Mouse (Mus musculus): ENCODE measurements around the gene Mbd3. TPM values are rescaled to one million over a fixed set of nuclear protein-coding genes. Genes with fewer than 3 reads are reported as not detected.

Mbd3 gene
- total and polyA plus RNA-seq, 3 experiments: 48.7 to 131 (median 67.0) TPM

DNA sequence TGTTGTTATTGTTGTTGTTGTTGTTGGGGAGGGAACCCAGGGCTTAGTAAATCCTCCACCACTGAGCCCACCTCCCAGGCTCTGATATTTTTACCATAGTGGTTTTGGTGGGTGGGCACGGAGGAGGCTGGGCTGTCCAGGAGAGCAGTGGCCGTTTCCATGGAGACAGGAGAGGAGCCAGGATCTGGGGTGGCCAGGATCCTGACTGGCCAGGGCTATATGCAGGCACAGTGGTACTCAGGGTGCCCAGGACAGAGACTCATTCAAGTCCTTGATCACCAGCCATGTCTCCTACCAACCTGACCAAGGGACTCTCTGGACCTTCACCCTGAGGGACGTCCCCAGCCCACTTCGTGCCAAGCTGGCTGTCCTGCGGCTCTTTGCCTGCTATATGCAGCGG, 35.6 kb downstream of the Mbd3 start:
- dilution Hi-C loops (cut with MboI; ENCODE audit: extremely low pct_ligation_motif_present, extremely low pct_unique_long_range_greater_than_20kb, low sequenced_read_pairs): no loop called here
- no peaks in the 10 kb centered on the region for H3K4me1 ChIP-seq (ENCODE audit: control insufficient read depth in 1 of 2, insufficient read depth in 2 of 2)
- no peak overlapping the region for H3K4me2 ChIP-seq (ENCODE audit: insufficient read depth, low read depth, poor library complexity, severe bottlenecking)
- DNase-seq (ENCODE audit: extremely low read depth): no peak
- peaks cover 79% of the 10 kb centered on the region for H3K27me3 ChIP-seq (replicated peaks)
- H3K9ac ChIP-seq (ENCODE audit: insufficient read depth, low read depth): no peak overlapping the region
- peaks cover 22% of the 10 kb centered on the region for H3K9me3 ChIP-seq (replicated peaks; ENCODE audit: low read length)
- no peak overlapping the region for H3K4me3 ChIP-seq (replicated peaks in 1 of 3; ENCODE audit: low read depth in 2 of 3, low read length in 2 of 3, poor library complexity in 1 of 3)
- no peaks in the 10 kb centered on the region for H3K36me3 ChIP-seq (replicated peaks in 1 of 2; ENCODE audit: control insufficient read depth in 1 of 2, insufficient read depth in 1 of 2, low read length in 1 of 2)
- no peaks in the 10 kb centered on the region for H3K79me2 ChIP-seq (replicated peaks; ENCODE audit: control insufficient read depth, extremely low read depth, insufficient read depth, poor library complexity, severe bottlenecking)
- in situ Hi-C loops (cut with MboI; ENCODE audit: low pct_ligation_motif_present, low pct_unique_long_range_greater_than_20kb, low sequenced_read_pairs): no loop called here
- no peak overlapping the region for H3K27ac ChIP-seq (ENCODE audit: insufficient read depth, low read depth)
- TF ChIP-seq KAT2A (IDR thresholded peaks at IDR 0.05; ENCODE audit: insufficient replicate concordance, low read length): no peak
- TF ChIP-seq SMC3 (IDR thresholded peaks at IDR 0.05; ENCODE audit: low read depth, low read length): no peak
- no peak for TF ChIP-seq USF1 (IDR thresholded peaks at IDR 0.05; ENCODE audit: low read depth, low read length)
- TF ChIP-seq RCOR1 (conservative IDR thresholded peaks at IDR 0.05; ENCODE audit: low read depth, low read length): no peak
- TF ChIP-seq CHD1 (IDR thresholded peaks at IDR 0.05; ENCODE audit: low read depth, low read length): no peak
- no peak for TF ChIP-seq POLR2A (IDR thresholded peaks at IDR 0.05; ENCODE audit: low read depth, low read length)
- TF ChIP-seq CHD2 (IDR thresholded peaks at IDR 0.05; ENCODE audit: low read length): no peak
- TF ChIP-seq BHLHE40 (IDR thresholded peaks at IDR 0.05; ENCODE audit: low read depth, low read length): no peak
- TF ChIP-seq IRF4 (IDR thresholded peaks at IDR 0.05; ENCODE audit: low read depth, low read length): no peak
- no peak for TF ChIP-seq HCFC1 (IDR thresholded peaks at IDR 0.05; ENCODE audit: low read depth, low read length)
- TF ChIP-seq ZC3H11A (IDR thresholded peaks at IDR 0.05; ENCODE audit: low read depth, low read length): no peak
- TF ChIP-seq CTCF (conservative IDR thresholded peaks at IDR 0.05 in 1 of 2, IDR thresholded peaks at IDR 0.05 in 1 of 2; ENCODE audit: low read depth in 2 of 2, low read length in 2 of 2): no peak
- TF ChIP-seq TCF12 (IDR thresholded peaks at IDR 0.05; ENCODE audit: low read depth, low read length): no peak
- no peak for TF ChIP-seq ZMIZ1 (IDR thresholded peaks at IDR 0.05; ENCODE audit: low read depth, low read length)
- TF ChIP-seq JUN (IDR thresholded peaks at IDR 0.05; ENCODE audit: insufficient read depth, low read depth, low read length): no peak
- TF ChIP-seq JUND (conservative IDR thresholded peaks at IDR 0.05; ENCODE audit: low read depth, low read length): no peak
- TF ChIP-seq EP300 (IDR thresholded peaks at IDR 0.05; ENCODE audit: low read length): no peak

DNA sequence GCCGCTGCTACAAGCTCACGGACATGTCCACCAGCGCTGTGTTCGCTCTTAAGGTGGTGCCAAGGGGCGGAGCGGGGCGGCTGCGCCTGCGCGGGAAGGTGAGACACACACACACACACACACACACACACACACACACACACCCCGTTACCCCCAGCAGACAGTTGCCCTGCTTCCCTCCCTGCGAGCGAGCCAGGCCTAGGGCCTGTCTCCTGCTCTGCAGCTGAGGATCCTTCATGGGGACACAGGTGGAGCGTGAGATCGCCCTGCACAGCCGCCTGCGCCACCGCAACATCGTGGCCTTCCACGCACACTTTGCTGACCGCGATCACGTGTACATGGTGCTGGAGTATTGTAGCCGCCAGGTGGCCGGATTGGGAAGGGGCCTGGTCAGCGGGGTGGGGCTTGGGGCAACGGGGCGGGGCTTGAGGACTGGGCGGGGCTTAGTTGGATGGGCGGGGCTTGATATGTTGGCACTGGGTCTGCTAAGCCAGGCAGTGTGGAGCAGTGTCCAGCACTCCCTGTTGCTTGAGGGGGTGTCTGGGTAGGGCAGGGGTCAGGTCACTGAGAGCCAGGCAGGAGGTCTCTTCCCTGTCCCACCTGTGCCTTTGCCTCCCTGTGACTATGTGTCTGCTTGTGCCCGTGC, 41.2 kb downstream of the Mbd3 start:
- no peak for TF ChIP-seq CHD1 (IDR thresholded peaks at IDR 0.05; ENCODE audit: low read depth, low read length)
- no peak overlapping the region for H3K27ac ChIP-seq (ENCODE audit: insufficient read depth, low read depth)
- in situ Hi-C loops (cut with MboI; ENCODE audit: low pct_ligation_motif_present, low pct_unique_long_range_greater_than_20kb, low sequenced_read_pairs) (no loop called here), dilution Hi-C loops (cut with MboI; ENCODE audit: extremely low pct_ligation_motif_present, extremely low pct_unique_long_range_greater_than_20kb, low sequenced_read_pairs) (no loop called here)
- H3K36me3 ChIP-seq (replicated peaks in 1 of 2; ENCODE audit: control insufficient read depth in 1 of 2, insufficient read depth in 1 of 2, low read length in 1 of 2): no peaks in the 10 kb centered on the region
- no peak overlapping the region for H3K9ac ChIP-seq (ENCODE audit: insufficient read depth, low read depth)
- H3K9me3 ChIP-seq (replicated peaks; ENCODE audit: low read length): peaks cover 29% of the 10 kb centered on the region
- no peak for DNase-seq (ENCODE audit: extremely low read depth)
- H3K79me2 ChIP-seq (replicated peaks; ENCODE audit: control insufficient read depth, extremely low read depth, insufficient read depth, poor library complexity, severe bottlenecking): no peaks in the 10 kb centered on the region
- H3K4me3 ChIP-seq (replicated peaks in 1 of 3; ENCODE audit: low read depth in 2 of 3, low read length in 2 of 3, poor library complexity in 1 of 3): no peak overlapping the region
- no peak overlapping the region for H3K4me2 ChIP-seq (ENCODE audit: insufficient read depth, low read depth, poor library complexity, severe bottlenecking)
- no peaks in the 10 kb centered on the region for H3K4me1 ChIP-seq (ENCODE audit: control insufficient read depth in 1 of 2, insufficient read depth in 2 of 2)
- H3K27me3 ChIP-seq (replicated peaks): peaks cover 77% of the 10 kb centered on the region
